8 mouse cellular contexts compared by ENCODE assay signal in the genomic region with DNA sequence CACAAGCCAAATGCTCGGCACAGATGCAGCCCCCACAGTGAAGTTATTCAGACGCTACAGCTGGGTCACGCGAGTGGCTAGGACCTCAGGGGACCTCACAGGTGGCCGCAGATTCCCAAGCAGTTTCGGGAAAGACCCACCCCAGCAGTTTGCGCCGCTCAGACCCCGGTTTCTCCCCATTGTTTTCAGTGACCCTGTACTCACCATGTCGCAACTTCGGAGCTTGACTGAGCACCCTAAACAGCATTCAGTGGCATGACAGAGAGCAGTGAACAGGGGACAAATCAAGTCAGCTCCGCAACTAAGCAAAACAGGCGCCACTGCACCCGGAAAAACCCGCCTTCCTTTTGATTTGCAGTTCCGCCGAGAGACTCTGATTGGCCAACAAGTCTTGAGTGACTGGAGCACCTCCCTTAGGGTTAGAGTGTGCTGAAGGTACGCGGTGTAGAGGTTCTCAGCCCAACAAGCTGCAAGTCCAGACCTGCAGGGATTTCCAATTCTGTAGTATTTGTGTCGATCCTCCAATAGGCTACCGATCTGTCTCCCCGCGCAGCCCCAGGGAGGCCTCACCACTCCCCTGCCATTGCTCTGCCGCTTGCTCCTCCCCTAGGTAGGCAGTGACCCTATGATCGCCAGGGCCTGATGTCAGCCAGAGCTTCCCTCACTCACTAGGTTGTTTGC. TPM values are rescaled to one million over a fixed set of nuclear protein-coding genes. Genes with fewer than 3 reads are reported as not detected.
DNase-seq lines count a peak whose midpoint lies in the region; ATAC-seq lines count a peak whose summit lies in the region.
"Not testable (repeated sequence)": the region's sequence is repeated elsewhere in the genome, so short reads cannot be mapped to it uniquely, and the experiment has no call there.

Gene 4930522L14Rik, minus strand, starts transcription at position 496 of the 681 bp plus-strand sequence.

- peak within 1 kb of the TSS; percentile 85 for H3K27ac ChIP-seq in hindbrain, embryonic 10.5 days
- H3K27ac ChIP-seq in lung, embryonic 16.5 days (ENCODE audit: low read length): peak within 1 kb of the TSS; percentile 66

- peak; percentile 54 for DNase-seq in MEL-GATA-1-ER (ENCODE audit: extremely low read depth, low read depth)
- DNase-seq in cerebellum, adult 8-10 months: peak; percentile 72
- DNase-seq in forelimb bud, embryonic 11.5 days (ENCODE audit: low read depth, low spot score): peak; percentile 50
- DNase-seq in hindbrain, embryonic 10.5 days (ENCODE audit: low spot score): peak; percentile 57
- peak; percentile 72 for DNase-seq in layer of hippocampus, adult 9-11 months
- peak; percentile 55 for DNase-seq in ovary, adult 18-20 months (ENCODE audit: low spot score)
- DNase-seq in thymus, postnatal 10 days (ENCODE audit: low spot score in 2 of 2): peak; percentile 49 to 51

- H3K27me3 ChIP-seq in hindbrain, embryonic 10.5 days (ENCODE audit: insufficient read depth, poor library complexity, severe bottlenecking); lung, embryonic 16.5 days (ENCODE audit: control insufficient read depth, insufficient read depth, low read depth, low read length): not testable (repeated sequence)

- H3K4me2 ChIP-seq in lung, embryonic 16.5 days (ENCODE audit: low read depth, low read length): peak within 1 kb of the TSS; percentile 60

- WGBS in hindbrain, embryonic 10.5 days: under 1% methylated on average over 25 of the region's 25 CpGs
- WGBS in lung, embryonic 16.5 days: 0% methylated on average over 22 of the region's 25 CpGs

- peak; percentile 97 for ATAC-seq in lung, embryonic 16.5 days (ENCODE audit: low read depth)

- H3K4me1 ChIP-seq in hindbrain, embryonic 10.5 days (replicated peaks); lung, embryonic 16.5 days (replicated peaks; ENCODE audit: control insufficient read depth, insufficient read depth, low read length): not testable (repeated sequence)

- H3K9ac ChIP-seq in lung, embryonic 16.5 days (ENCODE audit: low read length): peak within 1 kb of the TSS; percentile 79

- peak within 1 kb of the TSS; percentile 65 for H3K4me3 ChIP-seq in hindbrain, embryonic 10.5 days
- H3K4me3 ChIP-seq in lung, embryonic 16.5 days (ENCODE audit: low read length): peak within 1 kb of the TSS; percentile 73

- H3K9me3 ChIP-seq in hindbrain, embryonic 10.5 days; lung, embryonic 16.5 days (ENCODE audit: control insufficient read depth, low read length): not testable (repeated sequence)

- H3K36me3 ChIP-seq in hindbrain, embryonic 10.5 days; lung, embryonic 16.5 days (ENCODE audit: control insufficient read depth, insufficient read depth, low read length): not testable (repeated sequence)

RNA-seq across cellular contexts. Expression of gene 4930522L14Rik, which starts in this region (rescaled TPM):
- polyA plus RNA-seq in hindbrain, embryonic 10.5 days (2016; fragmentation: Nextera tagmentation; extraction: Ambion mirVana): 7.9 and 9.2 TPM in 2 replicates
- 9.6 and 10.6 TPM in 2 replicates for polyA plus RNA-seq in lung, embryonic 16.5 days (2015; fragmentation: Nextera tagmentation; extraction: Ambion mirVana)

Comparison
In these comparisons a context has a peak if more than half of its experiments do, and no peak if none do; other contexts are left out.
1. Peak in every context shown above with its lines: DNase-seq, ATAC-seq, H3K4me3 ChIP-seq and H3K27ac ChIP-seq.